Mouse (Mus musculus) central nervous system, embryonic 14 days (tissue): ENCODE measurements around the gene Vmn2r43. TPM values are rescaled to one million over a fixed set of nuclear protein-coding genes. Genes with fewer than 3 reads are reported as not detected.

Experiments used
- polyA plus RNA-seq: library from polyadenylated mRNA; depleted of rRNA; stranded (reverse); fragments of >200 nt; gene quantifications from 2 replicates; pipeline ENCODE4 v1.2.3, GENCODE M21; 2012; rRNA removed

Gene Vmn2r43
- polyA plus RNA-seq = not detected in 2 replicates

GRCm38 (mm10) chr7:8260499-8260898 lies at the start of gene Vmn2r43:
Vmn2r43 (minus strand) TSS chr7:8260599.

GRCm38 (mm10) chr7:8200220-8200619 lies 60.2 kb downstream of the Vmn2r43 start, which contains the start of gene Vmn2r42:
Vmn2r42 (minus strand) TSS chr7:8200320.

Other genes with a start within 250 kb of the Vmn2r43 start
- gene Vmn2r41, start 98.9 kb downstream of the Vmn2r43 start, polyA plus RNA-seq = not detected in 2 replicates
- gene Vmn2r42, start 60.3 kb downstream of the Vmn2r43 start, polyA plus RNA-seq = not detected in 2 replicates
- not detected in 2 replicates for gene Vmn2r44, start 122.7 kb upstream of the Vmn2r43 start, polyA plus RNA-seq
- not detected in 2 replicates for gene Vmn2r45, start 228.5 kb upstream of the Vmn2r43 start, polyA plus RNA-seq